Mouse (Mus musculus): ENCODE data around the gene Lcmt1. TPM values are rescaled to one million over a fixed set of nuclear protein-coding genes. Genes with fewer than 3 reads are reported as not detected.

The Lcmt1 gene
- polyA plus RNA-seq (2015; fragmentation: Nextera tagmentation; extraction: Ambion mirVana), result 21.2 and 22.3 TPM in 2 replicates

DNA sequence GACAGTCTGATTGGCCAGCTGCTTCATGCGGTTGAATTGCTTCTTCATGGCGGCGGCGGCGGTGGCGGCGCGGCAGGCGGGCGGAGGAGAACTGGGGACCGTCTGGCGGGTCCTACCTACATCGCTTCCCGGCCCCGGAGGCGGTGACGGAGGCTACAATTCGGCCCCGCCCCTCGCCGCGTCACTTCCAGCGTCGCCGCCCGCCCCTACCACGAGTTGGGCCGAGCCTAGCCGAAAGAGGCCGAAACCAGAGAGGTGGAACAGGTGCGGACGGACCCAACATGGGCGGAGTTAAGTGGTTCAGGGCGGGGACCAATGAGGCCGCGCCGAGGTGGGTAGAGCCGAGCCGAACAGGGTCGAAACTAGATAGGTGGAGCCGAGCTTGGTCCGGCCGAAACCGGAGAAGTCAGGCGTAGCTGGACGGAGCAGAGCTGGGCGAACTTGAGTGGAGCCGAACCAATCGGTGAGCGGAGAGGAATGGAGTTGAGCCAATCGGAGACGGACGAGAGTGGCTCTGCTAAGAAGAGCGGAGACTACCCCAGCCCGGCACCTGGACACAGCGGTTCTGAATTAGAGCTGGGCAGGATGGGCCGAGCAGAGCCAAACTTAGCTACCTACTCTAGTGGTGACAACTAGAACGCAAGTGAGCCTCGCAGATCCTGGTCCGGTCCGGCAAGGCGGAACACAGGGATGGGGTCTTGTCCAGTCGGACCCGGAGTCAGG, at the start of gene Lcmt1, which contains the start of gene Arhgap17:
Gene Lcmt1 (plus strand): TSS at position 26 of the 723 bp plus-strand sequence.
Gene Arhgap17 (minus strand): TSS at position 157 of the 723 bp plus-strand sequence.
- no peaks in the 10 kb centered on the region; the same call in 1 of the 2 replicates for H3K36me3 ChIP-seq (replicated peaks)
- no peaks in the 10 kb centered on the region for H3K27me3 ChIP-seq
- H3K4me1 ChIP-seq (replicated peaks), result peaks cover 57% of the 10 kb centered on the region
- H3K27ac ChIP-seq (replicated peaks), result peak within 1 kb of the TSS; percentile 89
- H3K4me3 ChIP-seq (replicated peaks), result peak within 1 kb of the TSS; percentile 95
- WGBS (ENCODE audit: insufficient replicate concordance), result under 1% methylated on average over 64 of the region's 64 CpGs
- ATAC-seq (ENCODE audit: insufficient read depth), result peak; percentile 97
- H3K9ac ChIP-seq, result peak within 1 kb of the TSS; percentile 97
- peak within 1 kb of the TSS; percentile 88 for H3K4me2 ChIP-seq
- H3K9me3 ChIP-seq (replicated peaks), result no peaks in the 10 kb centered on the region

DNA sequence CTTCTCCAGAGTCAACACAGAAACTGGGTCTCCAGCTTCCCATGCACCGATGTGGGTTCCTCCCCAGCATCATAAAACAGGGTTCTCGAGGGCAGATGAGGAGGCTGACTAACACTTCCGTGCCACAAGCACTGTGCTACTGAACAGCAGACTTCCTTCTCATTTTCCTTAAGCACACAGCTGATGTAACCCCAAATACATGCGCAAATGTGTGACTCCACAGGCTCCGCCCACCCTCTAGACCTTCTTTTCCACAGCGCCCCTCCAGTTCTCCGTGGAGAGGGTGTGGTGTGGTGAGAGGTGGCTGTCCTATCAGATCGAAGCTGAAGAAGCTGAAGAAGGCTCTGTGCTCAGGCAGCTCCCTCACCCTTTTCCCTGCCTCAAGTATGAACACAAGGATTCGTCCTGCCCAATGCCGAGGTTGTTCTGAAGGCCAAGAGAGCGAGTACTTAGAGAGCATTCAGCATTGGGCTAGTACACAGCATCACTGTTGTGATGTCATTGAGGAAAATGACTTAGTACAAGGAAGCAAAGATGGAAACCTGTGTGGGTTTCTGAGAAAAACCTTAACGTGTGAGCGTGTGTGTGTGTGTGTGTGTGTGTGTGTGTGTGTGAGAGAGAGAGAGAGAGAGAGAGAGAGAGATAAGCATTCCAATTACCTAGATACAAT, 47.0 kb upstream of the Lcmt1 start:
- Histone ChIP-seq H3K27ac (replicated peaks) (peak overlapping the region; percentile 49), H3K4me3 (replicated peaks) (no peak overlapping the region), H3K9me3 (replicated peaks) (no peaks in the 10 kb centered on the region), H3K27me3 (no peaks in the 10 kb centered on the region), H3K9ac (no peak overlapping the region), H3K4me2 (no peak overlapping the region), H3K36me3 (replicated peaks) (peaks cover 88% of the 10 kb centered on the region), H3K4me1 (replicated peaks) (peaks cover 55% of the 10 kb centered on the region)
- ATAC-seq (ENCODE audit: insufficient read depth), result peak; percentile 66
- 41% methylated on average over 13 of the region's 13 CpGs for WGBS (ENCODE audit: insufficient replicate concordance)

DNA sequence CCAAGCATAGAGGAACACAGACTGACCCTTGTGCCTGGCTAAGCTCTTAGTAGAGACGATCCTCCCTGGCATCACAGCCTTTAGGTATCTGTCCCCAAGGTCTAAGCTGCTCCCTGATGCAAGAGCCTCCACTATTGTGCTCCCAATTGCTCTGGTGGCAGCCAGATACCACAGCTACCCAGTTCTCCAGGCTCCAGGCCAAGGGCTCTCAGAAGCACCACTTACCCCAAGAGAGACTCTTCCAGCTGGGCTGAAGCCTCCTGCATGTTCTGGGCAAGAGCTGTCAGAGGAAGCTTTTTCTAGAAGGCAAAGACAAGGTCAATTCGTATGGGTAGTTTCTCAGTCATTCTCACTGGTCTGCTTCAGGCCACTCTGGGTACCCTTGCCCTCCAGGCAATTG, 46.2 kb upstream of the Lcmt1 start:
- ATAC-seq (ENCODE audit: insufficient read depth), result no peak
- H3K27ac ChIP-seq (replicated peaks), result peak overlapping the region; percentile 42; the same call in 1 of the 2 replicates
- H3K4me3 ChIP-seq (replicated peaks), result no peak overlapping the region
- H3K36me3 ChIP-seq (replicated peaks), result peaks cover 80% of the 10 kb centered on the region
- H3K9ac ChIP-seq, result no peak overlapping the region
- 68% methylated on average over 2 of the region's 2 CpGs for WGBS (ENCODE audit: insufficient replicate concordance)
- no peak overlapping the region for H3K4me2 ChIP-seq
- no peaks in the 10 kb centered on the region for H3K27me3 ChIP-seq
- H3K4me1 ChIP-seq (replicated peaks), result peaks cover 58% of the 10 kb centered on the region
- no peaks in the 10 kb centered on the region for H3K9me3 ChIP-seq (replicated peaks)

DNA sequence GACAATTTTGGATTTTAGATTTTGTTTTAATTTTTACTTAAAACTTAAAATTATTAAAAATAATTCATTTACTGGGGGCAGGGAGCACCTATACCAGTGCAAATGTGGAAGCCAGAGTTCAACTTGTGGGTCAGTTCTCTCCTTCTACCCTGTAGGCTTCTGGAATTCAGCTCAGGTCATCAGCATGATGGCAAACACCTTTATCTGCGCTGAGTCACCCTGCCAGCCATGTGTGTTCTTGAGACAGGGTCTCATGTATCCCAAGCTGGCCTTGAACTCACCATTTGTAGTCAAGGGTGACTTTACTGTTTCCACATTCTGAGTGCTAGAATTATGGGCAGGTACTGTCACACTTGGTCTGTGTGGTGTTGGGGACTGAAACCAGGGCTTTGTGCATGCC, 45.5 kb upstream of the Lcmt1 start:
- Histone ChIP-seq H3K36me3 (replicated peaks) (peaks cover 73% of the 10 kb centered on the region), H3K4me3 (replicated peaks) (no peak overlapping the region)

DNA sequence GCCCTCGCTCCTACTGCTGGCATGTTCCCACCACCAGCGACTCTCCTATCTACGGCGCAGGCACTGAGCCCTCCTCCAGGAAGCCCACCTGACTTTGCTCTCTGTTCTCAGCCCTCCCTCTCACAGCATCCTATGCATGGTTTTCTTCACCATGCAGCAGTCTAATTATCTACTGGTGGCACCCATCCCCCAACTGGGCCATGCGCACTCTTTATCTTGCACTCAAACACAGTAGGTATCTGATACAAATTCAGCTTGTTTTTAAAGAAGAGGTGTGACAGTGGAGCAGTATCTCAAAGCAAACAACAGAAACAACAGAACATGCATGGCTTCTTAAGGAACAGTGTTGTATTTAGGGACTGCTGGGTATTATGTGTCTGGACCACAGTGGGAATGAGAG, 43.5 kb upstream of the Lcmt1 start:
- H3K4me3 ChIP-seq (replicated peaks), result no peak overlapping the region
- no peaks in the 10 kb centered on the region for H3K9me3 ChIP-seq (replicated peaks)
- no peaks in the 10 kb centered on the region for H3K27me3 ChIP-seq
- WGBS (ENCODE audit: insufficient replicate concordance), result 69% methylated on average over 5 of the region's 5 CpGs
- H3K4me2 ChIP-seq, result peak overlapping the region; percentile 29
- peaks cover 56% of the 10 kb centered on the region for H3K36me3 ChIP-seq (replicated peaks)
- H3K4me1 ChIP-seq (replicated peaks), result peaks cover 66% of the 10 kb centered on the region
- H3K9ac ChIP-seq, result no peak overlapping the region
- H3K27ac ChIP-seq (replicated peaks), result peak overlapping the region; percentile 45; the same call in 1 of the 2 replicates
- peak; percentile 56 for ATAC-seq (ENCODE audit: insufficient read depth)

More for the DNA sequence above, 45.5 kb upstream of the Lcmt1 start:
- Histone ChIP-seq H3K9ac (no peak overlapping the region), H3K9me3 (replicated peaks) (no peaks in the 10 kb centered on the region), H3K4me2 (no peak overlapping the region), H3K4me1 (replicated peaks) (peaks cover 58% of the 10 kb centered on the region), H3K27ac (replicated peaks) (no peak overlapping the region; the same call in 1 of the 2 replicates), H3K27me3 (no peaks in the 10 kb centered on the region)
- WGBS (ENCODE audit: insufficient replicate concordance), result 70% methylated on average over 1 of the region's 1 CpGs
- ATAC-seq (ENCODE audit: insufficient read depth), result no peak; the same call in 1 of the 2 replicates

DNA sequence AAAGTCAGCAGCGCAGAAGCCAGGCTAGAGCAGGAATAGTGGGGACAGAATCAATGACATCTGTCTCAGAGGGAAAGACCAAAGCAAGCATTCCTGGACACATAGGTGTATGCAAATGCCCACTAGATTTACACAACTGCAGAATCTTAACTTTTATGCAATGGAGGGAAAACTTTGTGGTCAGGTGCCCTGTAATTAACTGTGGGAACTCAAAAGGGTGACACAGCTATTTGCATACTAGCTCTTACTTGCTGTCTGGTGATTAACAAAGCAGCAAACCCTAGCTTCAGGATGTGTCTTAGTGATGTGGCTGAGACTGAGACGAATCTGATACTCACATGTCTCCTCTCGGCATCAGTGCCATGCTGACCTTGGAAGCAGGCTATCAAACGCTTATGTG, 42.7 kb upstream of the Lcmt1 start:
- 50% methylated on average over 4 of the region's 4 CpGs for WGBS (ENCODE audit: insufficient replicate concordance)
- Histone ChIP-seq H3K4me1 (replicated peaks) (peaks cover 67% of the 10 kb centered on the region), H3K9ac (no peak overlapping the region), H3K4me2 (no peak overlapping the region), H3K27me3 (no peaks in the 10 kb centered on the region), H3K9me3 (replicated peaks) (no peaks in the 10 kb centered on the region), H3K4me3 (replicated peaks) (no peak overlapping the region), H3K36me3 (replicated peaks) (peaks cover 48% of the 10 kb centered on the region), H3K27ac (replicated peaks) (0 out of 2 replicates have a peak overlapping the region, but pooled peaks have one; percentile 45)
- ATAC-seq (ENCODE audit: insufficient read depth), result no peak

DNA sequence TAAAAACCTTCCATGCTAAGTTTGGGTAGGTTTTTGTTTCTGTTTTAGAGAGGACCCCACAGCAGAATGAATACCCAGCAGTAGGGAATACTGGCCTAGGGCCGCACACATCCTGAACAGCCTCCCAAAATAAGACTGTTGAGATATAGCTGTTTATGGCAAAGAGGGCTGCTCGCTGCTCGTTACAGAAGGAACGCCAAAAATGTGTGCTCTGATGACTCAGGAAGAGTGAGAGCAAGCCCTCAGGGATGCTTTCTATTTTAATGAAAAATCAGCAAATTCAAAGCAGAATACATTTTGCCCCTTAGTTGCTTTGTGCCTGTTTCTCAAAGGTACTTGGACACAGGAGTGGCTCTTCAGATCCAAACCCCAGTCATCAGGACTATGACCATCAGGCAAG, 41.7 kb upstream of the Lcmt1 start:
- ATAC-seq (ENCODE audit: insufficient read depth), result no peak
- H3K4me1 ChIP-seq (replicated peaks), result peaks cover 58% of the 10 kb centered on the region
- no peak overlapping the region for H3K9ac ChIP-seq
- peaks cover 40% of the 10 kb centered on the region for H3K36me3 ChIP-seq (replicated peaks)
- H3K4me2 ChIP-seq, result no peak overlapping the region
- H3K27me3 ChIP-seq, result no peaks in the 10 kb centered on the region
- H3K9me3 ChIP-seq (replicated peaks), result no peaks in the 10 kb centered on the region
- H3K4me3 ChIP-seq (replicated peaks), result no peak overlapping the region
- 87% methylated on average over 4 of the region's 4 CpGs for WGBS (ENCODE audit: insufficient replicate concordance)
- H3K27ac ChIP-seq (replicated peaks), result no peak overlapping the region; the same call in 1 of the 2 replicates

DNA sequence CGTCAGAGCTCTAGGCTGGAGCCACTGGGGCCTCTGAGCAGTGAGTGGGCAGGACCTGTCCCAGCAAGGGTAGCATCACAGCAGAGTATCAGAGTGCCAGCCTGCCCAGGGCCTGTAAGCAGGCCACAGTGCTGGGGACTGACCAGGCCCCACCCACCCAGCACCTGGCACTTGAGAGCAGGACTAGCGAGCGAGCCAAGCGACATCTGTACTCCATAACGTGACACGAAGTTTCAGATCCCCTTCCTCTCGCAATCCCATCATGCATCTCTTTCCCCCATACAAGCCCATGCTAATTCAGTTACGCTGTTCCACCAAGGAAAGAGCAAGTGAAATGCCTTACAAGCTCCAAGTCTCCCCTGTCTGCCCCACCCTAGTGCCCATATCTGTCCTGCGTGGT, 39.1 kb upstream of the Lcmt1 start:
- no peak overlapping the region for H3K4me2 ChIP-seq
- WGBS (ENCODE audit: insufficient replicate concordance), result 71% methylated on average over 9 of the region's 9 CpGs
- no peaks in the 10 kb centered on the region for H3K27me3 ChIP-seq
- H3K9me3 ChIP-seq (replicated peaks), result no peaks in the 10 kb centered on the region
- no peak overlapping the region; the same call in 1 of the 2 replicates for H3K27ac ChIP-seq (replicated peaks)
- no peak for ATAC-seq (ENCODE audit: insufficient read depth)
- H3K9ac ChIP-seq, result no peak overlapping the region
- H3K4me3 ChIP-seq (replicated peaks), result no peak overlapping the region
- H3K4me1 ChIP-seq (replicated peaks), result peaks cover 39% of the 10 kb centered on the region
- peaks cover 17% of the 10 kb centered on the region; the same call in 1 of the 2 replicates for H3K36me3 ChIP-seq (replicated peaks)

DNA sequence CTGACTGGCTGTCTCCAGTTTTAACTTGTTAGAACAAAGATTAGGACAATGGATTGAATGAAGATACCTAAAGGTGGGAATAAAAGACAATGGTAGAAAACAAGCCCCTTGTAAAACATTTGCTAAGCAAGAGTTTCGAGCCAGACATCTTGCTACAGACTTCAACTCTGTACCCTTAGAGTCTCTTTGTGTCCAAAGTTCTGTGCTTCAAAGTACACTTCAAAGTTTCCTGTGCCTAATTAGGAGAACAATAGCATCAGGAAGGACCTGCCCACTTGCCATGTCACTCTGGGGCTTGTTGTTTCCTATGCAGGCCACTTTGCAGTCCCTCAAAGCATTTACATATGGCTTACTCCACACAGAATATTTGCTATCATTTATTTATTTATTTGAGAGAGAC, 33.3 kb upstream of the Lcmt1 start:
- no peaks in the 10 kb centered on the region for H3K36me3 ChIP-seq (replicated peaks)
- ATAC-seq (ENCODE audit: insufficient read depth), result no peak
- H3K27ac ChIP-seq (replicated peaks), result no peak overlapping the region
- H3K4me3 ChIP-seq (replicated peaks), result no peak overlapping the region
- no peak overlapping the region for H3K4me2 ChIP-seq
- H3K9ac ChIP-seq, result no peak overlapping the region
- WGBS (ENCODE audit: insufficient replicate concordance), result 56% methylated on average over 1 of the region's 1 CpGs
- no peaks in the 10 kb centered on the region for H3K9me3 ChIP-seq (replicated peaks)
- no peaks in the 10 kb centered on the region for H3K27me3 ChIP-seq
- peaks cover 36% of the 10 kb centered on the region for H3K4me1 ChIP-seq (replicated peaks)

DNA sequence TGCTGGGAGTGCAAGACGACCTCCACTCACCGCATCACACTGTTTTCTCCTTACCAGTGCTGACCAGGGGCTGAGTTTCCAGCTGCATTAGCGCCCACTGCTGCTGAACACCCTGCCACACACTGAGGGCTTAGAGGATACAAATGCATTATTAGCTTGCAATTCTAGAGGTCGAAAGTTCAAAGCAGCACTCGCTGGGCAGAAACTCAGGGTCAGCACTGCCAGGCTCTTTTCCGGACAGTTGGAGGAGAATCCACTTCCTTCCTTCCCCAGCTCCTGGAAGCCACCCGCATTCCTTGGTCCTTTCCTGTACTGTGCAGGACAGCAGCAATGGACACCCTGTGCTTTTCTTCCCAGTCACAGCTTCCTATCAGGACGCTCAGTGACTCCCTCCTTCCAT, 31.2 kb upstream of the Lcmt1 start:
- Histone ChIP-seq H3K27me3 (no peaks in the 10 kb centered on the region), H3K9ac (no peak overlapping the region), H3K27ac (replicated peaks) (no peak overlapping the region), H3K4me1 (replicated peaks) (peaks cover 39% of the 10 kb centered on the region), H3K4me3 (replicated peaks) (no peak overlapping the region), H3K4me2 (no peak overlapping the region), H3K36me3 (replicated peaks) (no peaks in the 10 kb centered on the region), H3K9me3 (replicated peaks) (no peaks in the 10 kb centered on the region)
- 0 out of 2 replicates have a peak, but pooled peaks have one; percentile 27 for ATAC-seq (ENCODE audit: insufficient read depth)
- 72% methylated on average over 8 of the region's 8 CpGs for WGBS (ENCODE audit: insufficient replicate concordance)

DNA sequence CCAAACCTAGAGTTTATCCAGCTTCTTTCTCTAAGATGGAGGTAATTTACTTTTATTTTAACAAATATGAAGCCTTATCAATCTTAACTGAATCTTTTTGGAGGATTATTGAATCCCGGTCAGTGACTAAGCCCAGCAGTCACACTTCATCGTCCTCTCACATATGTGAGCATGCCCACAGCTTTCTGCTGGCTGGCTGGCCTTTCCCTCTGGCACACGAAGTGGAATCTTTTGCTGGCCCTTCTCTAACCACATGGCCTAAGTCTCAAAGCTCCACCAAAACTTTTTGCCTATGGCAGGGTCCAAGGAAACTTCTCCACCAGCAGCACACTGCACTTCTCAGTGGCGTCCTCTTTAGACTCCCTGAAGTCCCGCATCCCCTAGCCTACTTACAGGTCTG, 27.7 kb upstream of the Lcmt1 start:
- H3K4me1 ChIP-seq (replicated peaks), result peaks cover 34% of the 10 kb centered on the region
- WGBS (ENCODE audit: insufficient replicate concordance), result 72% methylated on average over 5 of the region's 5 CpGs

More for the DNA sequence above, 27.7 kb upstream of the Lcmt1 start:
- Histone ChIP-seq H3K9ac (no peak overlapping the region), H3K27ac (replicated peaks) (no peak overlapping the region), H3K36me3 (replicated peaks) (no peaks in the 10 kb centered on the region), H3K4me2 (no peak overlapping the region), H3K9me3 (replicated peaks) (no peaks in the 10 kb centered on the region), H3K4me3 (replicated peaks) (no peak overlapping the region), H3K27me3 (no peaks in the 10 kb centered on the region)
- ATAC-seq (ENCODE audit: insufficient read depth), result no peak
